Mouse (Mus musculus): ENCODE measurements at regions not wholly inside any gene's neighbourhood (a gene's known extent, or its start where the extent isn't known, plus 50 kb on each side); places are given as distances from the start of the nearest gene placed in this dataset.

DNA sequence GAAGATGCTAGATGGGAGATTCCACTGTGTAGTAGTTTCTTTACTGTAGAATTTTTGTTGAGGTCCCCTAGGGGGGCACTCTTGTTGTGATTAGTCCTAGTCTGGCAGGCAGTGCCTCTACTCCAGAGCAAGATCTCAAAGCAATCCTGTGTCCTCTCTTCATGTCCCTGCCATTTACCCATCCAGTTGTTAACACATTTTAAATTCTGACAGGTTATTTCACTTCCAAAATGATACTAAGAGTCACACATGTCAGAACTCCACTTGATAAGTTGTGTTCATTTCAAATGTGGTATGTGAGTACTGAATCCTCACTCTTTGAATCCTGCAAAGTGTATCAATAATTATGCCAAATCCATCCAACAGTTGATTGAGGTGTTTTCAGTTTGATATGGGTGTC, 530.6 kb downstream of the Prkd1 start:
- TF ChIP-seq GATA1 (IDR thresholded peaks at IDR 0.05; ENCODE audit: borderline replicate concordance, low read length) (no peak), FLI1 (IDR thresholded peaks at IDR 0.05; ENCODE audit: low read length) (no peak)
